Mouse (Mus musculus): ENCODE results near the gene Igsf9. TPM values are rescaled to one million over a fixed set of nuclear protein-coding genes. Genes with fewer than 3 reads are reported as not detected.

Gene Igsf9
- polyA plus RNA-seq, 1 experiment from 2014 or later, result 16.7 TPM

- ATAC-seq (ENCODE audit: low FRiP score, low TSS enrichment), result no peak
- no peaks in the 10 kb centered on the region for H3K9me3 ChIP-seq (ENCODE audit: control insufficient read depth, low read length)
- no peak for DNase-seq (ENCODE audit: low spot score)
- no peak overlapping the region for H3K4me3 ChIP-seq (ENCODE audit: low read depth, low read length)
- no peak overlapping the region for H3K9ac ChIP-seq (ENCODE audit: low read length)
- H3K36me3 ChIP-seq (ENCODE audit: control insufficient read depth, insufficient read depth, low read length), result no peaks in the 10 kb centered on the region
- H3K27ac ChIP-seq (replicated peaks), result no peak overlapping the region
- TF ChIP-seq CTCF (IDR thresholded peaks at IDR 0.05; ENCODE audit: low read depth), result no peak
- no peak for TF ChIP-seq EP300 (optimal IDR thresholded peaks at IDR 0.05)
- H3K27me3 ChIP-seq (ENCODE audit: control insufficient read depth, insufficient read depth, low read length), result no peaks in the 10 kb centered on the region
- 68% methylated on average over 2 of the region's 2 CpGs for WGBS
- H3K4me2 ChIP-seq (replicated peaks; ENCODE audit: low read depth), result no peak overlapping the region
- H3K4me1 ChIP-seq (replicated peaks; ENCODE audit: control insufficient read depth, insufficient read depth), result no peaks in the 10 kb centered on the region
These were observed 28.7 kb upstream of the Igsf9 start for GRCm38 (mm10) chr1:172452911-172453310.

DNA sequence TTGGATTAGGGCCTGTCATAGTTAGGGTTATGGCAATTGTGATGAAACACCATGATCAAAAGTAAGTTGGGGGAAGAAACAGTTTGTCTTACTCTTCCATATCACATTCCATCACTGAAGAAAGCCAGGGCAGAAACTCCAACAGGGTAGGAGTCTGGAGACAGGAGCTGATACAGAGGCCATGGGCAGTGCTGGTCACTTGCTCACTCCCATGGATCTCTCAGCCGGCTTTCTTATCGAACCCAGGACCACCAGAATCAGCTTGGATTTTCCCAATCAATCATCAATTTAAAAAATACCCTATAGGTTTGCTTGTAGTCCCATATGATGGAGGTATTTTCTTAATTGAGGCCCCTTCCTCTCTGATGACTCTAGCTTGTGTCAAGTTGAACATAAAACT is 27.8 kb upstream of the Igsf9 start:
- TF ChIP-seq EP300 (optimal IDR thresholded peaks at IDR 0.05) (no peak), CTCF (IDR thresholded peaks at IDR 0.05; ENCODE audit: low read depth) (no peak)

DNA sequence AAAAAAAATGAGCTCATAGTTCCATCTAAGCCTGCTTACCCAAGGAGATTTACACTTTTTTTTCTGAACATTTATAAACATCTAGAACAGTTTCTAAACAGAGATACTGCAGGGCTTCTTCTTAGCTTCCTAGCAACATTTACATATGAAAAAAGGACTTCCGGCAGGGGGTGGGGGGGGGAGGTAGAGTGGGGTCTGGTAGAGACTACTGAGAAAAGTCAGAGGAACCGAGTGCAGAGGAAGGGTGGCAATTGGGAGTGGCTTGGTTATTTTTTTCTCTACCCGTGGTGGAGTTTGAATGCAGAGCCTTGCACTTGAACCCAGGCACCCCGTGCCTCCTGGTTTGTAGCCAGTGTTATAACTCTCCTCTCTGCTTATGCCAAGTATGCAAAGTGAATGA is 26.2 kb upstream of the Igsf9 start:
- Histone ChIP-seq H3K4me3 (ENCODE audit: low read depth, low read length) (no peak overlapping the region), H3K4me1 (replicated peaks; ENCODE audit: control insufficient read depth, insufficient read depth) (no peaks in the 10 kb centered on the region), H3K27me3 (ENCODE audit: control insufficient read depth, insufficient read depth, low read length) (no peaks in the 10 kb centered on the region), H3K27ac (replicated peaks) (peak overlapping the region; percentile 49; the same call in 1 of the 2 replicates), H3K4me2 (replicated peaks; ENCODE audit: low read depth) (no peak overlapping the region), H3K9me3 (ENCODE audit: control insufficient read depth, low read length) (no peaks in the 10 kb centered on the region), H3K9ac (ENCODE audit: low read length) (no peak overlapping the region), H3K36me3 (ENCODE audit: control insufficient read depth, insufficient read depth, low read length) (no peaks in the 10 kb centered on the region)
- TF ChIP-seq EP300 (optimal IDR thresholded peaks at IDR 0.05) (no peak), CTCF (IDR thresholded peaks at IDR 0.05; ENCODE audit: low read depth) (no peak)
- 17% methylated on average over 4 of the region's 4 CpGs for WGBS
- no peak for DNase-seq (ENCODE audit: low spot score)
- no peak for ATAC-seq (ENCODE audit: low FRiP score, low TSS enrichment)

More for the DNA sequence above, 27.8 kb upstream of the Igsf9 start:
- Histone ChIP-seq H3K9me3 (ENCODE audit: control insufficient read depth, low read length) (no peaks in the 10 kb centered on the region), H3K4me3 (ENCODE audit: low read depth, low read length) (no peak overlapping the region), H3K27me3 (ENCODE audit: control insufficient read depth, insufficient read depth, low read length) (no peaks in the 10 kb centered on the region), H3K36me3 (ENCODE audit: control insufficient read depth, insufficient read depth, low read length) (no peaks in the 10 kb centered on the region), H3K4me1 (replicated peaks; ENCODE audit: control insufficient read depth, insufficient read depth) (no peaks in the 10 kb centered on the region), H3K27ac (replicated peaks) (no peak overlapping the region), H3K9ac (ENCODE audit: low read length) (no peak overlapping the region), H3K4me2 (replicated peaks; ENCODE audit: low read depth) (no peak overlapping the region)
- DNase-seq (ENCODE audit: low spot score), result no peak
- 90% methylated on average over 2 of the region's 2 CpGs for WGBS
- ATAC-seq (ENCODE audit: low FRiP score, low TSS enrichment), result no peak

- ATAC-seq (ENCODE audit: low FRiP score, low TSS enrichment), result no peak
- no peak overlapping the region for H3K4me2 ChIP-seq (replicated peaks; ENCODE audit: low read depth)
- 50% methylated on average over 7 of the region's 7 CpGs for WGBS
These were observed 25.4 kb upstream of the Igsf9 start for GRCm38 (mm10) chr1:172456001-172456677.

GRCm38 (mm10) chr1:172457196-172457595 is 24.4 kb upstream of the Igsf9 start:
- no peaks in the 10 kb centered on the region for H3K4me1 ChIP-seq (replicated peaks; ENCODE audit: control insufficient read depth, insufficient read depth)
- no peak overlapping the region for H3K4me2 ChIP-seq (replicated peaks; ENCODE audit: low read depth)
- DNase-seq (ENCODE audit: low spot score) (no peak), ATAC-seq (ENCODE audit: low FRiP score, low TSS enrichment) (no peak)
- WGBS, result 76% methylated on average over 3 of the region's 3 CpGs
- no peak overlapping the region for H3K27ac ChIP-seq (replicated peaks)
- no peak overlapping the region for H3K9ac ChIP-seq (ENCODE audit: low read length)
- no peak overlapping the region for H3K4me3 ChIP-seq (ENCODE audit: low read depth, low read length)
- TF ChIP-seq CTCF (IDR thresholded peaks at IDR 0.05; ENCODE audit: low read depth), result no peak
- no peak for TF ChIP-seq EP300 (optimal IDR thresholded peaks at IDR 0.05)
- H3K27me3 ChIP-seq (ENCODE audit: control insufficient read depth, insufficient read depth, low read length), result no peaks in the 10 kb centered on the region
- no peaks in the 10 kb centered on the region for H3K36me3 ChIP-seq (ENCODE audit: control insufficient read depth, insufficient read depth, low read length)
- H3K9me3 ChIP-seq (ENCODE audit: control insufficient read depth, low read length), result no peaks in the 10 kb centered on the region

More at GRCm38 (mm10) chr1:172456001-172456677, 25.4 kb upstream of the Igsf9 start:
- no peaks in the 10 kb centered on the region for H3K9me3 ChIP-seq (ENCODE audit: control insufficient read depth, low read length)
- DNase-seq (ENCODE audit: low spot score), result no peak
- H3K9ac ChIP-seq (ENCODE audit: low read length), result no peak overlapping the region
- no peaks in the 10 kb centered on the region for H3K4me1 ChIP-seq (replicated peaks; ENCODE audit: control insufficient read depth, insufficient read depth)
- H3K36me3 ChIP-seq (ENCODE audit: control insufficient read depth, insufficient read depth, low read length), result no peaks in the 10 kb centered on the region
- peak overlapping the region; percentile 49 for H3K27ac ChIP-seq (replicated peaks)
- no peaks in the 10 kb centered on the region for H3K27me3 ChIP-seq (ENCODE audit: control insufficient read depth, insufficient read depth, low read length)
- no peak for TF ChIP-seq CTCF (IDR thresholded peaks at IDR 0.05; ENCODE audit: low read depth)
- no peak for TF ChIP-seq EP300 (optimal IDR thresholded peaks at IDR 0.05)
- no peak overlapping the region for H3K4me3 ChIP-seq (ENCODE audit: low read depth, low read length)

- TF ChIP-seq EP300 (optimal IDR thresholded peaks at IDR 0.05) (no peak), CTCF (IDR thresholded peaks at IDR 0.05; ENCODE audit: low read depth) (no peak)
- Histone ChIP-seq H3K4me1 (replicated peaks; ENCODE audit: control insufficient read depth, insufficient read depth) (no peaks in the 10 kb centered on the region), H3K9me3 (ENCODE audit: control insufficient read depth, low read length) (no peaks in the 10 kb centered on the region), H3K9ac (ENCODE audit: low read length) (no peak overlapping the region), H3K27ac (replicated peaks) (no peak overlapping the region), H3K36me3 (ENCODE audit: control insufficient read depth, insufficient read depth, low read length) (no peaks in the 10 kb centered on the region), H3K4me2 (replicated peaks; ENCODE audit: low read depth) (no peak overlapping the region), H3K4me3 (ENCODE audit: low read depth, low read length) (no peak overlapping the region), H3K27me3 (ENCODE audit: control insufficient read depth, insufficient read depth, low read length) (no peaks in the 10 kb centered on the region)
- 82% methylated on average over 3 of the region's 3 CpGs for WGBS
- ATAC-seq (ENCODE audit: low FRiP score, low TSS enrichment) (no peak), DNase-seq (ENCODE audit: low spot score) (no peak)
These were observed 23.5 kb upstream of the Igsf9 start for GRCm38 (mm10) chr1:172458041-172458440.
